Mouse (Mus musculus) lung, postnatal 25 days (tissue): Measurements from ENCODE around the gene Tgfbr3l.
A peak's percentile ranks its signal among the peaks of the same experiment; 100 is the strongest.

Experiments
- DNase-seq: peaks from one replicate; pipeline ENCODE4 v3.0.0; 2022; ENCODE audit warnings: low spot score

Tgfbr3l gene

GRCm38 (mm10) chr8:4265160-4265914 lies 17.3 kb downstream of the Tgfbr3l start:
- no peak for DNase-seq

- DNase-seq = no peak
These were observed 19.6 kb downstream of the Tgfbr3l start for GRCm38 (mm10) chr8:4267627-4268026.

- DNase-seq = no peak
These were observed 21.6 kb downstream of the Tgfbr3l start for GRCm38 (mm10) chr8:4269609-4270008.

- DNase-seq = peak; percentile 95
These were observed 27.5 kb downstream of the Tgfbr3l start, which contains the start of gene Timm44 for GRCm38 (mm10) chr8:4275275-4276110. Gene Timm44, minus strand, starts transcription at chr8:4275913.

GRCm38 (mm10) chr8:4276111-4276465 lies 28.1 kb downstream of the Tgfbr3l start:
- no peak for DNase-seq

- no peak for DNase-seq
These were observed 44.7 kb downstream of the Tgfbr3l start for GRCm38 (mm10) chr8:4292738-4293137.

- no peak for DNase-seq
These were observed 49.8 kb downstream of the Tgfbr3l start for GRCm38 (mm10) chr8:4297822-4298221.
